Mouse (Mus musculus) embryonic facial prominence, embryonic 13.5 days (tissue): ENCODE measurements at regions not wholly inside any gene's neighbourhood (a gene's known extent, or its start where the extent isn't known, plus 50 kb on each side); places are given as distances from the start of the nearest gene placed in this dataset.

ENCODE experiments used
- ATAC-seq: fragments of 200-750 bp; cut with Nextera tagmentation; 2 replicates; pipeline ENCODE4 v1.8.0; 2017; ENCODE audit warnings: low read depth; ENCODE audit not compliant: insufficient number of reproducible peaks, insufficient read depth, low FRiP score, low TSS enrichment
- H3K27ac ChIP-seq: fragments of 300-500 bp; sonication (generic); 2 replicates; pipeline ENCODE4 v1.5.1; 2015; ENCODE audit warnings: moderate library complexity, mild to moderate bottlenecking, inconsistent platforms
- H3K27me3 ChIP-seq: fragments of 300-500 bp; sonication (generic); 2 replicates; pipeline ENCODE4 v1.6.1; 2015; ENCODE audit warnings: mild to moderate bottlenecking, inconsistent platforms
- H3K36me3 ChIP-seq: fragments of 300-500 bp; sonication (generic); 2 replicates; pipeline ENCODE4 v1.6.1; 2015; ENCODE audit warnings: mild to moderate bottlenecking, inconsistent platforms
- H3K4me1 ChIP-seq: fragments of 300-500 bp; sonication (generic); 2 replicates; pipeline ENCODE4 v1.6.1; 2015; ENCODE audit warnings: inconsistent platforms
- H3K4me2 ChIP-seq: fragments of 300-500 bp; sonication (generic); 2 replicates; pipeline ENCODE4 v1.6.1; 2015; ENCODE audit warnings: moderate library complexity, mild to moderate bottlenecking, inconsistent platforms
- H3K4me3 ChIP-seq: fragments of 300-500 bp; sonication (generic); 2 replicates; pipeline ENCODE4 v1.5.1; 2015; ENCODE audit warnings: mild to moderate bottlenecking, inconsistent platforms
- H3K9ac ChIP-seq: fragments of 300-500 bp; sonication (generic); 2 replicates; pipeline ENCODE4 v1.6.1; 2015; ENCODE audit warnings: mild to moderate bottlenecking, inconsistent platforms
- H3K9me3 ChIP-seq: fragments of 300-500 bp; sonication (generic); 2 replicates; pipeline ENCODE4 v1.6.1; 2016; ENCODE audit warnings: inconsistent platforms
- WGBS: fragments of 180-500 bp; shearing (Covaris S2); methylation state at CpG from one replicate; pipeline ENCODE4 v1.1.7; 2015; ENCODE audit warnings: mixed read lengths; 5-methylcytosine and 5-hydroxymethylcytosine counted together

GRCm38 (mm10) chr14:68022925-68023324 is 1271.2 kb downstream of the Synb start:
- Histone ChIP-seq H3K4me2 (no peak overlapping the region), H3K9ac (no peak overlapping the region), H3K36me3 (no peaks in the 10 kb centered on the region), H3K27me3 (no peaks in the 10 kb centered on the region), H3K4me1 (0 out of 2 replicates have a peak, but pooled peaks cover 5% of the 10 kb centered on the region), H3K4me3 (no peak overlapping the region), H3K9me3 (no peaks in the 10 kb centered on the region), H3K27ac (no peak overlapping the region)
- no peak for ATAC-seq
- 89% methylated on average over 10 of the region's 10 CpGs for WGBS

GRCm38 (mm10) chr14:68021240-68021639 is 1272.9 kb downstream of the Synb start:
- Histone ChIP-seq H3K27ac (no peak overlapping the region), H3K4me1 (0 out of 2 replicates have a peak, but pooled peaks cover 5% of the 10 kb centered on the region), H3K4me3 (no peak overlapping the region), H3K9ac (no peak overlapping the region), H3K36me3 (no peaks in the 10 kb centered on the region), H3K4me2 (no peak overlapping the region), H3K27me3 (no peaks in the 10 kb centered on the region), H3K9me3 (no peaks in the 10 kb centered on the region)
- ATAC-seq, result no peak
- 57% methylated on average over 7 of the region's 7 CpGs for WGBS

- Histone ChIP-seq H3K27ac (no peak overlapping the region), H3K4me2 (no peak overlapping the region), H3K36me3 (no peaks in the 10 kb centered on the region), H3K4me3 (no peak overlapping the region), H3K9ac (no peak overlapping the region), H3K4me1 (0 out of 2 replicates have a peak, but pooled peaks cover 5% of the 10 kb centered on the region), H3K9me3 (no peaks in the 10 kb centered on the region), H3K27me3 (no peaks in the 10 kb centered on the region)
- no peak for ATAC-seq
- 49% methylated on average over 6 of the region's 6 CpGs for WGBS
These were observed 1273.3 kb downstream of the Synb start for GRCm38 (mm10) chr14:68020769-68021168.

- Histone ChIP-seq H3K4me3 (no peak overlapping the region), H3K27me3 (no peaks in the 10 kb centered on the region)
- ATAC-seq, result no peak
These were observed 1275.4 kb downstream of the Synb start for GRCm38 (mm10) chr14:68018686-68019085.

GRCm38 (mm10) chr14:67996790-67997417 is 1297.2 kb downstream of the Synb start:
- ATAC-seq, result no peak
- Histone ChIP-seq H3K27me3 (peaks cover 13% of the 10 kb centered on the region), H3K27ac (no peak overlapping the region), H3K4me3 (no peak overlapping the region), H3K36me3 (no peaks in the 10 kb centered on the region), H3K4me1 (no peaks in the 10 kb centered on the region), H3K4me2 (no peak overlapping the region), H3K9me3 (no peaks in the 10 kb centered on the region), H3K9ac (no peak overlapping the region)
- 76% methylated on average over 7 of the region's 7 CpGs for WGBS

More at GRCm38 (mm10) chr14:68018686-68019085, 1275.4 kb downstream of the Synb start:
- Histone ChIP-seq H3K4me1 (0 out of 2 replicates have a peak, but pooled peaks cover 5% of the 10 kb centered on the region), H3K27ac (no peak overlapping the region), H3K9me3 (no peaks in the 10 kb centered on the region), H3K9ac (no peak overlapping the region), H3K36me3 (no peaks in the 10 kb centered on the region), H3K4me2 (no peak overlapping the region)

GRCm38 (mm10) chr14:67993611-67994051 is 1300.5 kb downstream of the Synb start:
- no peak overlapping the region for H3K9ac ChIP-seq
- peak overlapping the region; percentile 35; the same call in 1 of the 2 replicates for H3K4me2 ChIP-seq
- peaks cover 3% of the 10 kb centered on the region; the same call in 1 of the 2 replicates for H3K4me1 ChIP-seq
- H3K4me3 ChIP-seq, result no peak overlapping the region
- H3K9me3 ChIP-seq, result no peaks in the 10 kb centered on the region
- ATAC-seq, result no peak
- no peaks in the 10 kb centered on the region for H3K36me3 ChIP-seq
- H3K27ac ChIP-seq, result no peak overlapping the region
- H3K27me3 ChIP-seq, result peaks cover 13% of the 10 kb centered on the region
- 64% methylated on average over 13 of the region's 13 CpGs for WGBS

- H3K9me3 ChIP-seq, result no peaks in the 10 kb centered on the region
These were observed 1301.0 kb downstream of the Synb start for GRCm38 (mm10) chr14:67993142-67993541.

GRCm38 (mm10) chr14:67992088-67992487 is 1302.0 kb downstream of the Synb start:
- Histone ChIP-seq H3K4me2 (no peak overlapping the region), H3K4me1 (peaks cover 3% of the 10 kb centered on the region; the same call in 1 of the 2 replicates), H3K36me3 (no peaks in the 10 kb centered on the region), H3K27me3 (peaks cover 13% of the 10 kb centered on the region), H3K4me3 (no peak overlapping the region), H3K9me3 (no peaks in the 10 kb centered on the region), H3K9ac (no peak overlapping the region), H3K27ac (no peak overlapping the region)
- no peak for ATAC-seq
- WGBS, result 66% methylated on average over 6 of the region's 6 CpGs

More at GRCm38 (mm10) chr14:67993142-67993541, 1301.0 kb downstream of the Synb start:
- WGBS, result 19% methylated on average over 8 of the region's 8 CpGs
- Histone ChIP-seq H3K4me3 (no peak overlapping the region), H3K27me3 (peaks cover 13% of the 10 kb centered on the region), H3K9ac (no peak overlapping the region), H3K4me1 (peaks cover 3% of the 10 kb centered on the region; the same call in 1 of the 2 replicates), H3K36me3 (no peaks in the 10 kb centered on the region), H3K4me2 (peak overlapping the region; percentile 35), H3K27ac (no peak overlapping the region)
- no peak for ATAC-seq

- 68% methylated on average over 3 of the region's 3 CpGs for WGBS
- Histone ChIP-seq H3K4me2 (no peak overlapping the region), H3K4me1 (peaks cover 3% of the 10 kb centered on the region; the same call in 1 of the 2 replicates), H3K4me3 (no peak overlapping the region), H3K36me3 (no peaks in the 10 kb centered on the region), H3K27ac (no peak overlapping the region), H3K9me3 (no peaks in the 10 kb centered on the region), H3K27me3 (peaks cover 13% of the 10 kb centered on the region), H3K9ac (no peak overlapping the region)
- no peak for ATAC-seq
These were observed 1303.8 kb downstream of the Synb start for GRCm38 (mm10) chr14:67990271-67990670.
